Mouse (Mus musculus) hematopoietic stem cell, adult 5-6 weeks (primary cell): ENCODE data around the gene Brox. TPM values are rescaled to one million over a fixed set of nuclear protein-coding genes. Genes with fewer than 3 reads are reported as not detected.

ENCODE experiments used
- ATAC-seq, 2 experiments: fragments of 125-278 bp in 1 of 2; replicated peaks in 1 of 2; 2 replicates each; pipeline ENCODE4 v1.8.0; 2016 to 2017; ENCODE audit warnings: inconsistent platforms in 2 of 2, mild to moderate bottlenecking in 2 of 2, moderate number of reproducible peaks in 2 of 2, low read depth in 1 of 2, moderate TSS enrichment in 1 of 2; ENCODE audit not compliant: low FRiP score in 2 of 2, poor library complexity in 2 of 2, severe bottlenecking in 2 of 2, insufficient read depth in 1 of 2, low TSS enrichment in 1 of 2
- total RNA-seq: library from RNA; stranded (forward); fragments of 172-1452, 232-1000 nt; gene quantifications from 2 replicates; pipeline ENCODE4 v1.2.3, GENCODE M21; 2017

Gene Brox
- total RNA-seq, 1 experiment from 2014 or later: 80.3 TPM

GRCm38 (mm10) chr1:183227469-183227868, 69.6 kb downstream of the Brox start:
- no peak for ATAC-seq

Other genes starting within 250 kb of the Brox start
- 4.9 and 6.9 TPM in 2 replicates for gene Disp1, start 75.7 kb downstream of the Brox start, total RNA-seq
- gene Aida, start 679 bp downstream of the Brox start, total RNA-seq: 60.1 and 85.3 TPM in 2 replicates
- 92.4 and 109 TPM in 2 replicates for gene Mia3, start 72.3 kb upstream of the Brox start, total RNA-seq
- 29.3 and 33.9 TPM in 2 replicates for gene Taf1a, start 91.7 kb upstream of the Brox start, total RNA-seq
- not detected in 2 replicates for gene Hhipl2, start 120.9 kb upstream of the Brox start, total RNA-seq